Mouse (Mus musculus) midbrain, embryonic 11.5 days (tissue): ENCODE measurements around the gene Creg1. TPM values are rescaled to one million over a fixed set of nuclear protein-coding genes. Genes with fewer than 3 reads are reported as not detected.

Source experiments
- polyA plus RNA-seq: library from polyadenylated mRNA; unstranded; fragments of >200 nt; fragmentation: Nextera tagmentation; extraction: Ambion mirVana; gene quantifications from 2 replicates; pipeline ENCODE4 v1.2.1, GENCODE M21; 2014

Gene Creg1
- polyA plus RNA-seq, 1 experiment from 2014 or later = 37.4 TPM

Other genes with a start within 250 kb of the Creg1 start
- gene Mpzl1, start 129.2 kb upstream of the Creg1 start, polyA plus RNA-seq = 141 and 144 TPM in 2 replicates
- 5.9 and 6.6 TPM in 2 replicates for gene Rcsd1, start 54.0 kb upstream of the Creg1 start, polyA plus RNA-seq
- 2.0 and 2.1 TPM in 2 replicates for gene Cd247, start 24.9 kb downstream of the Creg1 start, polyA plus RNA-seq
- gene Pou2f1, start 238.9 kb downstream of the Creg1 start, polyA plus RNA-seq = 31.3 and 32.1 TPM in 2 replicates